Mouse (Mus musculus): ENCODE data around the gene Gng7. TPM values are rescaled to one million over a fixed set of nuclear protein-coding genes. Genes with fewer than 3 reads are reported as not detected.
A peak's percentile ranks its signal among the peaks of the same experiment; 100 is the strongest.

The Gng7 gene
- polyA plus RNA-seq, 1 experiment from 2014 or later, result 21.4 TPM

GRCm38 (mm10) chr10:80958979-80959637 lies 55.6 kb downstream of the Gng7 start:
- WGBS, result 92% methylated on average over 5 of the region's 5 CpGs
- ATAC-seq (ENCODE audit: low FRiP score, low read depth), result no peak
- H3K4me1 ChIP-seq (replicated peaks), result peaks cover 9% of the 10 kb centered on the region

GRCm38 (mm10) chr10:80957791-80958190 lies 57.0 kb downstream of the Gng7 start:
- no peak for ATAC-seq (ENCODE audit: low FRiP score, low read depth)
- no peaks in the 10 kb centered on the region for H3K9me3 ChIP-seq
- H3K9ac ChIP-seq, result no peak overlapping the region
- H3K4me1 ChIP-seq (replicated peaks), result 0 out of 2 replicates have a peak, but pooled peaks cover 4% of the 10 kb centered on the region
- 78% methylated on average over 4 of the region's 4 CpGs for WGBS
- no peak overlapping the region for H3K4me2 ChIP-seq
- H3K27me3 ChIP-seq, result no peaks in the 10 kb centered on the region
- H3K27ac ChIP-seq (replicated peaks), result no peak overlapping the region
- no peak overlapping the region for H3K4me3 ChIP-seq
- H3K36me3 ChIP-seq, result no peaks in the 10 kb centered on the region

More at GRCm38 (mm10) chr10:80958979-80959637, 55.6 kb downstream of the Gng7 start:
- Histone ChIP-seq H3K36me3 (no peaks in the 10 kb centered on the region), H3K27me3 (no peaks in the 10 kb centered on the region), H3K4me3 (no peak overlapping the region), H3K9me3 (no peaks in the 10 kb centered on the region), H3K9ac (no peak overlapping the region), H3K27ac (replicated peaks) (no peak overlapping the region), H3K4me2 (no peak overlapping the region)

- H3K4me2 ChIP-seq, result no peak overlapping the region
- H3K27ac ChIP-seq (replicated peaks), result no peak overlapping the region
- H3K27me3 ChIP-seq, result no peaks in the 10 kb centered on the region
- H3K36me3 ChIP-seq, result no peaks in the 10 kb centered on the region
- no peak overlapping the region for H3K9ac ChIP-seq
- H3K4me1 ChIP-seq (replicated peaks), result 0 out of 2 replicates have a peak, but pooled peaks cover 4% of the 10 kb centered on the region
- H3K9me3 ChIP-seq, result no peaks in the 10 kb centered on the region
- ATAC-seq (ENCODE audit: low FRiP score, low read depth), result no peak
- WGBS, result 83% methylated on average over 6 of the region's 6 CpGs
- H3K4me3 ChIP-seq, result no peak overlapping the region
These were observed 57.8 kb downstream of the Gng7 start for GRCm38 (mm10) chr10:80956901-80957300.

- 95% methylated on average over 8 of the region's 8 CpGs for WGBS
These were observed 58.4 kb downstream of the Gng7 start for GRCm38 (mm10) chr10:80956385-80956784.

GRCm38 (mm10) chr10:80955536-80955935 lies 59.2 kb downstream of the Gng7 start:
- no peaks in the 10 kb centered on the region for H3K36me3 ChIP-seq
- no peak overlapping the region for H3K27ac ChIP-seq (replicated peaks)
- H3K9ac ChIP-seq, result no peak overlapping the region
- H3K9me3 ChIP-seq, result no peaks in the 10 kb centered on the region
- H3K4me2 ChIP-seq, result no peak overlapping the region
- H3K4me1 ChIP-seq (replicated peaks), result 0 out of 2 replicates have a peak, but pooled peaks cover 4% of the 10 kb centered on the region
- H3K4me3 ChIP-seq, result no peak overlapping the region
- no peaks in the 10 kb centered on the region for H3K27me3 ChIP-seq
- WGBS, result 23% methylated on average over 9 of the region's 9 CpGs
- peak; percentile 31 for ATAC-seq (ENCODE audit: low FRiP score, low read depth)

More at GRCm38 (mm10) chr10:80956385-80956784, 58.4 kb downstream of the Gng7 start:
- no peaks in the 10 kb centered on the region for H3K36me3 ChIP-seq
- no peak overlapping the region for H3K4me2 ChIP-seq
- no peak overlapping the region for H3K9ac ChIP-seq
- H3K27ac ChIP-seq (replicated peaks), result no peak overlapping the region
- no peak for ATAC-seq (ENCODE audit: low FRiP score, low read depth)
- H3K4me3 ChIP-seq, result no peak overlapping the region
- no peaks in the 10 kb centered on the region for H3K27me3 ChIP-seq
- no peaks in the 10 kb centered on the region for H3K9me3 ChIP-seq
- 0 out of 2 replicates have a peak, but pooled peaks cover 4% of the 10 kb centered on the region for H3K4me1 ChIP-seq (replicated peaks)

GRCm38 (mm10) chr10:80954843-80955242 lies 59.9 kb downstream of the Gng7 start:
- H3K4me3 ChIP-seq, result no peak overlapping the region
- 55% methylated on average over 6 of the region's 6 CpGs for WGBS
- no peak for ATAC-seq (ENCODE audit: low FRiP score, low read depth)
- no peaks in the 10 kb centered on the region for H3K36me3 ChIP-seq
- no peak overlapping the region for H3K9ac ChIP-seq
- no peaks in the 10 kb centered on the region for H3K27me3 ChIP-seq
- 0 out of 2 replicates have a peak, but pooled peaks cover 4% of the 10 kb centered on the region for H3K4me1 ChIP-seq (replicated peaks)
- H3K27ac ChIP-seq (replicated peaks), result no peak overlapping the region; the same call in 1 of the 2 replicates
- no peaks in the 10 kb centered on the region for H3K9me3 ChIP-seq
- no peak overlapping the region for H3K4me2 ChIP-seq

GRCm38 (mm10) chr10:80954415-80954814 lies 60.3 kb downstream of the Gng7 start:
- Histone ChIP-seq H3K36me3 (no peaks in the 10 kb centered on the region), H3K4me2 (no peak overlapping the region), H3K4me3 (no peak overlapping the region), H3K4me1 (replicated peaks) (0 out of 2 replicates have a peak, but pooled peaks cover 4% of the 10 kb centered on the region), H3K9me3 (no peaks in the 10 kb centered on the region), H3K9ac (no peak overlapping the region), H3K27ac (replicated peaks) (no peak overlapping the region), H3K27me3 (no peaks in the 10 kb centered on the region)
- 79% methylated on average over 13 of the region's 13 CpGs for WGBS
- ATAC-seq (ENCODE audit: low FRiP score, low read depth), result no peak

GRCm38 (mm10) chr10:80952449-80952848 lies 62.3 kb downstream of the Gng7 start:
- no peaks in the 10 kb centered on the region for H3K36me3 ChIP-seq
- no peak overlapping the region for H3K4me3 ChIP-seq
- no peaks in the 10 kb centered on the region for H3K27me3 ChIP-seq
- WGBS, result 77% methylated on average over 15 of the region's 15 CpGs
- H3K9me3 ChIP-seq, result no peaks in the 10 kb centered on the region
- no peak overlapping the region for H3K9ac ChIP-seq
- no peak for ATAC-seq (ENCODE audit: low FRiP score, low read depth)
- H3K27ac ChIP-seq (replicated peaks), result no peak overlapping the region
- 0 out of 2 replicates have a peak, but pooled peaks cover 4% of the 10 kb centered on the region for H3K4me1 ChIP-seq (replicated peaks)
- no peak overlapping the region for H3K4me2 ChIP-seq

GRCm38 (mm10) chr10:80951761-80952390 lies 62.9 kb downstream of the Gng7 start:
- Histone ChIP-seq H3K9me3 (no peaks in the 10 kb centered on the region), H3K36me3 (no peaks in the 10 kb centered on the region), H3K4me3 (no peak overlapping the region), H3K27ac (replicated peaks) (no peak overlapping the region), H3K4me1 (replicated peaks) (0 out of 2 replicates have a peak, but pooled peaks cover 4% of the 10 kb centered on the region), H3K9ac (no peak overlapping the region), H3K4me2 (no peak overlapping the region), H3K27me3 (no peaks in the 10 kb centered on the region)
- 75% methylated on average over 10 of the region's 10 CpGs for WGBS
- no peak for ATAC-seq (ENCODE audit: low FRiP score, low read depth)

- Histone ChIP-seq H3K4me1 (replicated peaks) (0 out of 2 replicates have a peak, but pooled peaks cover 4% of the 10 kb centered on the region), H3K4me3 (no peak overlapping the region), H3K9me3 (no peaks in the 10 kb centered on the region), H3K27me3 (no peaks in the 10 kb centered on the region), H3K9ac (no peak overlapping the region), H3K4me2 (no peak overlapping the region), H3K27ac (replicated peaks) (no peak overlapping the region), H3K36me3 (no peaks in the 10 kb centered on the region)
- no peak for ATAC-seq (ENCODE audit: low FRiP score, low read depth)
- 26% methylated on average over 5 of the region's 5 CpGs for WGBS
These were observed 64.4 kb downstream of the Gng7 start for GRCm38 (mm10) chr10:80950314-80950713.

GRCm38 (mm10) chr10:80949081-80949480 lies 65.7 kb downstream of the Gng7 start:
- 82% methylated on average over 3 of the region's 3 CpGs for WGBS
- Histone ChIP-seq H3K9me3 (no peaks in the 10 kb centered on the region), H3K4me1 (replicated peaks) (no peaks in the 10 kb centered on the region), H3K36me3 (no peaks in the 10 kb centered on the region), H3K27ac (replicated peaks) (no peak overlapping the region), H3K4me3 (no peak overlapping the region), H3K9ac (no peak overlapping the region), H3K4me2 (no peak overlapping the region), H3K27me3 (no peaks in the 10 kb centered on the region)
- ATAC-seq (ENCODE audit: low FRiP score, low read depth), result no peak

- WGBS, result 23% methylated on average over 6 of the region's 6 CpGs
- ATAC-seq (ENCODE audit: low FRiP score, low read depth), result no peak
These were observed 66.2 kb downstream of the Gng7 start for GRCm38 (mm10) chr10:80948570-80948969.

More at GRCm38 (mm10) chr10:80948570-80948969, 66.2 kb downstream of the Gng7 start:
- Histone ChIP-seq H3K4me2 (no peak overlapping the region), H3K9me3 (no peaks in the 10 kb centered on the region), H3K36me3 (no peaks in the 10 kb centered on the region), H3K4me3 (no peak overlapping the region), H3K4me1 (replicated peaks) (no peaks in the 10 kb centered on the region), H3K27me3 (no peaks in the 10 kb centered on the region), H3K9ac (no peak overlapping the region), H3K27ac (replicated peaks) (no peak overlapping the region)
